Mouse (Mus musculus) ovary, postnatal 14 days (tissue): ENCODE results near the gene Rnf43.

ENCODE experiments used
- DNase-seq: peaks from one replicate; pipeline ENCODE4 v3.0.0; 2022; ENCODE audit warnings: low spot score

The Rnf43 gene

GRCm38 (mm10) chr11:87747716-87748115 lies 85.2 kb downstream of the Rnf43 start:
- DNase-seq = no peak

- no peak for DNase-seq
Measured at GRCm38 (mm10) chr11:87748132-87749119, 85.9 kb downstream of the Rnf43 start.

GRCm38 (mm10) chr11:87749192-87750042 lies 86.9 kb downstream of the Rnf43 start:
- no peak for DNase-seq

GRCm38 (mm10) chr11:87750043-87750421 lies 87.5 kb downstream of the Rnf43 start:
- DNase-seq = no peak

GRCm38 (mm10) chr11:87750521-87750920 lies 88.0 kb downstream of the Rnf43 start:
- DNase-seq = no peak

DNA sequence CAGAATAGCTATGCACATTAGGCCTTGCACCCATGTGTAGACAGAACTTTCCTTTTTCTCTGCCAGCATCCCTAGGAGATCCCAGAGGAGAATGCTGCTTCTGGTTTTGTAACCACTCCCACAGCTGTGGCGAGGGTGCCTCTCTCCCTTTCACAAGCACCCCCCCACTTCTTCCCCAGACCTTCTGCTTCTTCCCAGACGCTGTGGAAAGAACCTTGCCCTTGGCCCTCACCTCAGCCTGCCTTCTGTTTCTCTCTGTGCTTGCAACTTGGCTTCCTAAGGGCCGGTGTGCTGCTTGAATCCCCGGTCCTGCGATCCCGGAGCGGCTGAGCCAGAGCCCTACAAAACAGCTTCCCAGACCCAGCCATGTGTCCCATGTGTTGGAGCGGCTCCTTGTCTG lies 88.5 kb downstream of the Rnf43 start:
- no peak for DNase-seq

- DNase-seq = no peak
Measured at GRCm38 (mm10) chr11:87751491-87751966, 89.0 kb downstream of the Rnf43 start.

DNA sequence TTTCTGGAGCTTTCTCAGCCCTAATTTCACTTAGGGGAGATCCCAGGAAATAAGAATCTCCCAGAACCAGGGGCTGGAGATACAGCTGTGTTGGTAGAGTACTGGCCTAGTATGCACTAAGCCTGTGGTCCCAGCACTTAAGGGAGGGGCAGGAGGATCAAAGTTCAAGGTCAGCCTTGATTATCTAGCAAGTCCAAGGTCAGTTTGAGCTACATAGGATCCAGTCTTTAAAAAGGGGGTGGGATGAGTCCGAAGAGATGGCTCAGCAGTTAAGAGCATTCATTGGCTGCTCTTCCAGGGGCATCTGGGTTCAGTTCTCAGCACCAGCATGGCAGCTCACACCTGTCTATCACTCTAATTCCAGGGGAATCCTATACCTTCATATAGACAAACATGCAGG lies 89.8 kb downstream of the Rnf43 start:
- DNase-seq = no peak

GRCm38 (mm10) chr11:87753255-87753654 lies 90.7 kb downstream of the Rnf43 start:
- DNase-seq = no peak

DNA sequence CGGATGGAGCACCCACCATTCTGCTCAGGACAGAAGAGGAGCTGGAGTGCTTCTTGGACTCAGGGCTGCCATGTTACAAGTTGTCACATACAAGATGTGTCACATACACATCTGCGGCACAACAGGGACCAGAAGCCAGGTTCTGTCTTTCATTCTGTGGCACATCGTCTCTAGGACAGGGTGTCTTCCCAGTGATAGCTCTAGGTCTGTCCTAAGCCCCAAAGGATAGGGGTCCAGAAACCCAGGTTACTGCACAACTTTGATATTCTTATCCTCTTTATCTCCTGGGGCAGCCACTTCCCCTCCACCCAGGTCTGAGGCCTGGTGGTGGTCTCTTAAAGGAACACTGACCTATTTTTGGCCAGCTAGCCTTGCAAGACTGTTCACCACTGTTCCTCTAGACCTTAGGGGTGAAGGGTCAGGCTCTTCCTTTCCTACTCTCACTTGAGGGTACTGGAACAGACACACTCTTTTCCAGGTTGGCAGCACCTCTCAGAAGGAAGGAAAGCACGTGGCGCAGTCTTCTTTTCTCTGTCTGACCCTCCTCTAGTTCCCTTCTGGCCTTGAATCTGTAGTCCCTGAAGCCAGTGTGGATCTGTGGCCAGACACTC lies 91.5 kb downstream of the Rnf43 start:
- DNase-seq = no peak

DNA sequence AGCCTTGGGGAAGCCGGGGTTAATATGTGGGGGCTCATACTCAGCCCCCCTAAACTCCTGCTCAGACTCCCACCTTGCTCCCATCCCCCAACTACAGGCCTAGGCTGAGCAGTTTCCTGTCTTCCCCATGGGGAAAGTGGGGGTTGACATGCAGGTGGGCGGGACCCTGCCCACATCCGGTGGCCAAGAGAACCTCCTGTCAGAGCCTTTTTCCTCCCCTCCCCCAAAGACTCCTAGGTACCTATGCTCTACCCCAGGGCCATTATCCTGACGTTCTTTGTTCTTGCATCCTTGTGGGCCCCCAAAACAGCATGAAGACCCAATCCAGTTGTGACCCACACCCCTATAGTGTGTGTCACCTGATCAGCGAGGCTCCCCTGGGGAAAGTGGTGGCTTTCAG lies 92.1 kb downstream of the Rnf43 start:
- no peak for DNase-seq

DNA sequence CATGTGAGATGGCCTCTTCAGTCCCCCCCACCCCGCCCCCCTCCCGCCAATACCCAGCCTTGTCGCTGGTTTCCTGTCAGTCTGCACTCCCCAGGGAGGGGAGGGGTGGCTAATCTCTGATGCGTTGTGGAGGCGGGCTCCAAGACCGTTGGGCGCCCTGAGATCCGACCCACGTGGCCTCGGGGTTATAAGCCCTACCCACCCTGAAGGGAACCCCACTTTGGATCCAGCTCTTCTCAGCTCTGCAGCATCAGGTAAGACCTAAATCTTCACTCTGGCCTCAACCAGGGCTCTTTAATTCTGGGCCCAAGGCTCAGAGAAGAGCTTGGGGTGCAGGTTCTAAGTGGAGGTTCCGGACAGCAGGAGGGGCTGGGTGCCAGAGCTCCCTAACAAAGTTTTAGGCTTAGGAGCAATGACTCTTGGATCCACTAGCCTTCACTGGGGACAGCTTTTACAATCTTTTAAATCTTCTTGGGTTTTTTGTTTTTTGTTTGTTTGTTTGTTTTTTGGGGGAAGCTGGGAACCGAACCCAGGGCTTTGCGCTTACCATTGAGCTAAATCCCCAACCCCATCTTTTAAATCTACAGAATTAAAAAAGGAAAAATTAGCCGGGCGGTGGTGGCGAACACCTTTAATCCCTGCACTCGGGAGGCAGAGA lies 93.0 kb downstream of the Rnf43 start:
- DNase-seq = no peak

DNA sequence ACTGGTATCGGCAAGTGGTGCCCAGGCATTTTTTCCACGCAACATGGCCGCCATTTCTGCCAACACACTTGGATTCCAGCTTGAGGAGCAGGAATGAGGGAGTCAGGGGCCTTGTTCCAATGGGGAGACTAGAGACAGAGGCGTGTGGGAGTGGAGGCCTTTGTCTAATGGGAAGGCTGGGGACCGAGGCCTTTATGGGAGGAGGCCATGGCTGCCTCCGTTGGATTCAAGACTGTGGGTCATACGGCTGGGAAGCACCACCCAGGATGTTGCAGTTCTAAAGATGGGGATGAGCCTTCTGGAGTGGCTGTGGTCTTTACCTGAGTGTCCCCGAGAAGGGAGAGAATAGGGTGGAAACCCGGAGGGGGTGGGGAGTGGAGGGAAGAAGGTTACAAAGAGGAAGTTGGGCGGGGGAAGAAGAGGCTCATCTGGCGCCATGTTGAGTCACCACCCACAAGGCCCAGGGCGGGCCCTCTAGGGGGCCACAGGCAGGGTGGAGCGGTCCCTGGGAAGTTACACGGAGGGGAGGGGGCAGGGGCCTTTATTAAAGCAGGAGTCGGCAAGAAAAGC lies 93.8 kb downstream of the Rnf43 start:
- DNase-seq = no peak

- no peak for DNase-seq
Measured at GRCm38 (mm10) chr11:87757001-87757954, 94.8 kb downstream of the Rnf43 start.

DNA sequence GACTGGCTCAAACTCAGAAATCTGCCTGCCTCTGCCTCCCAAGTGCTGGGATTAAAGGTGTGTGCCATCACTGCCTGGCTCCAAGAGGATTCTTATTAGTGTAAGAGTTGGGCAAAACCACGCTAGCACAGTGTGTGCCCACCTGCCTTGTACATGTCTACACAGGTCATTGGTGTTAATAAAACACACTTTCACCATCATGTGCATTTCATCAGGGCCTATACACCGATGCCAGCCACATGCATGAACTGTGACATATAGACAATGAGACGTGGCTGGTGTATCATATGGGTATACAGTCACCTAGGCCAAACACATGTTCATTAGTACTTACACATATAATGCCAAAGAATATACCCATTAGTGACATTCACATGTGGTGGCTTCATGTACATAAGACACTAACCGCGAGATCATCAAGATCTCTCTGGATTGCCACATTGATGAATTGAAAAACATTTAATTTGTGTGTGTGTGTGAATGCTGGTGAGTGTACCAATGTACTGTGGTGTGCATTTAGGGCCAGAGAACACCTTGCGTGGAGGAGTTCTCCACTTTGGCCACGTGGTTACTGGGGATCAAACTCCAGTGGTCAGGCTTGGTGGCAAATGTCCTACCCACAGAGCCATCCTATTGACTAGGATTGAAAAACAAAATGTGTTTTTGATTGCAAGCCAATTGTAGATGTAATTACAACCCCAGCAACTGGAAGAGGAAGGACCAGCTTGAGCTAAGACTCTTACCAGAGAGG lies 95.8 kb downstream of the Rnf43 start:
- no peak for DNase-seq

- DNase-seq = no peak
Measured at GRCm38 (mm10) chr11:87758957-87759608, 96.6 kb downstream of the Rnf43 start.

- DNase-seq = no peak
Measured at GRCm38 (mm10) chr11:87759609-87760005, 97.1 kb downstream of the Rnf43 start.

DNA sequence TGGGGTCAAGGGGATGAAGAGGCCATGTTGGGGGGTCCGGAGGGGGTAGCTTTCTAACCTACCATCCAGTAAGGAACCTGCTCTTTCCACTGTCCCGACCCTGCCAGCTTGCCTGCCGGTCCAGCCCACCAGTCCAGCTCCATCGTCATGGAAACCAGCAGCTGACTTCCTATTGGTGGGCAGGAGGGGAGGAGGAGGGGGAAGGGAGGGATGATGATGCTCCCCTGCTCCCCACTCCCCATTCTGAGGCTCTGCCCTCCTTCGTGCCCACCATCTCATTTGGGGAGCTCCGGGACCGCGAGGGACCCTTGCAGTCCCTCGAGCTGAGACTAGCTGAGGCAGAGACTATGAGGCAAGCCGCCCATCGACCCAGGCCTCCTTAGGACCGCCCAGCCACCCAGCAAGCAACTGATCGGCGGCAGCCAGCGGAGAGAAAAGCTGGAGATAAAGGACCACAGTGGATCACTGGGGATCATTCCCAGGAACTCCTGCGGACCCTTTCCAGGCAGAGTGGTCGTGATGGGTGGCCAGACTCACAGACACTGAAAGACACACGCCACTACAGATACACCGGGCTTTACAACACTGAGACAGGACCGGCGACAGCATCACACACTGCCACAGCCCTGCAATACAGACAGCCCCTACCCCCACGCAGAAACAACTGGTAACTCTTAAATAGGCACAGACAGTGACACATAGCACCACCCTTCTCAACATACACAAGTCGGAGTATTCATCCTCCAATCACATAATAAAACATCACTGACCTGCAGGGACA lies 98.0 kb downstream of the Rnf43 start, which contains the start of gene Tspoap1:
TSS of gene Tspoap1 (plus strand) at position 241 of the 781 bp plus-strand sequence.
- DNase-seq = no peak
